Mouse (Mus musculus) hindbrain, embryonic 10.5 days (tissue): ENCODE results near the gene Praf2. TPM values are rescaled to one million over a fixed set of nuclear protein-coding genes. Genes with fewer than 3 reads are reported as not detected.

Experiments
- DNase-seq: peaks from one replicate; pipeline ENCODE4 v3.0.0-alpha.2; 2017; ENCODE audit warnings: low spot score
- H3K27ac ChIP-seq: fragments of 300-500 bp; sonication (generic); 2 replicates; pipeline ENCODE4 v1.5.1; 2016; ENCODE audit warnings: mild to moderate bottlenecking, moderate library complexity
- H3K27me3 ChIP-seq: fragments of 300-500 bp; sonication (generic); 2 replicates; pipeline ENCODE4 v1.6.1; 2016; ENCODE audit warnings: mild to moderate bottlenecking; ENCODE audit not compliant: poor library complexity, insufficient read depth, severe bottlenecking
- H3K36me3 ChIP-seq: fragments of 300-500 bp; sonication (generic); 2 replicates; pipeline ENCODE4 v1.6.1; 2016; ENCODE audit warnings: mild to moderate bottlenecking, moderate library complexity
- H3K4me1 ChIP-seq: fragments of 300-500 bp; sonication (generic); replicated peaks from 2 replicates; pipeline ENCODE4 v1.6.1; 2016; ENCODE audit warnings: mild to moderate bottlenecking
- H3K4me3 ChIP-seq: fragments of 300-500 bp; sonication (generic); 2 replicates; pipeline ENCODE4 v1.5.1; 2016; ENCODE audit warnings: mild to moderate bottlenecking, moderate library complexity
- H3K9me3 ChIP-seq: fragments of 300-500 bp; sonication (generic); 2 replicates; pipeline ENCODE4 v1.6.1; 2016; ENCODE audit warnings: mild to moderate bottlenecking, moderate library complexity
- WGBS: fragments of 180-500 bp; shearing (Covaris S2); methylation state at CpG from one replicate; pipeline ENCODE4 v1.1.7; 2016; 5-methylcytosine and 5-hydroxymethylcytosine counted together
- polyA plus RNA-seq: library from polyadenylated mRNA; unstranded; fragments of >200 nt; fragmentation: Nextera tagmentation; extraction: Ambion mirVana; gene quantifications from 2 replicates; pipeline ENCODE4 v1.2.1, GENCODE M21; 2016

Praf2 gene
- polyA plus RNA-seq, 1 experiment from 2014 or later: 101 TPM

GRCm38 (mm10) chrX:7772766-7773165, 44.5 kb downstream of the Praf2 start:
- 60% methylated on average over 2 of the region's 2 CpGs for WGBS
- Histone ChIP-seq H3K27me3 (no peaks in the 10 kb centered on the region), H3K36me3 (peaks cover 65% of the 10 kb centered on the region), H3K4me3 (no peak overlapping the region), H3K9me3 (no peaks in the 10 kb centered on the region), H3K27ac (no peak overlapping the region), H3K4me1 (no peaks in the 10 kb centered on the region)
- peak; percentile 8 for DNase-seq

DNA sequence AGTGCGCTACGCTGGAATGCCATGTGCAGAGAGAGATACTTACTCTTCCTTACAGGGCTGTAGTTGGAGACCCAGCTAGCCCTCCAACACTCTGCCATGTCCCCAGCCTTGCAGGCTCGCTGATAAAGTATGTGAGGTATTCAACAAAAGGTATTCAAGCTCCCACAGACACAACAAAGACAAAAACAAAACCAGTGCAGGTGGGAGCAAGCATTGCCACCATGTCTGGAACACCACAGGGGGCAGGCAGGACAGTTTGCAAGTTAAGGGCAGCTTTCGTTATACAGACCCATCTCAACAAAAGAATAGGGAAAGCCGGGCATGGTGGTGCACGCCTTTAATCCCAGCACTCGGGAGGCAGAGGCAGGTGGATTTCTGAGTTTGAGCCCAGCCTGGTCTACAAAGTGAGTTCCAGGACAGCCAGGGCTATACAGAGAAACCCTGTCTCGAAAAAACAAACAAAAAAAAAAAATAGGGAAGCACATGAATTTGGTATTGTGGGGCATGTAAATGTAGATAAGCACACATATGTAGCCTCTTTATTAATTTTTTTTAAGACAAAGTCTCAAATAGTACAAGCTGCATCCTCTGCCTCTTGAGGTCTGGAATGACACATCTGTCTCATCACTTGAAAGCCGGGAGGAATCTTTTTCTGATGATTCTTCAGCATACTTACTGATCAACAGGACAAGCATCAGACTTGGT, 47.4 kb downstream of the Praf2 start:
- peaks cover 37% of the 10 kb centered on the region for H3K36me3 ChIP-seq
- no peaks in the 10 kb centered on the region for H3K4me1 ChIP-seq
- no peak overlapping the region for H3K4me3 ChIP-seq
- WGBS: 82% methylated on average over 9 of the region's 9 CpGs
- H3K27ac ChIP-seq: no peak overlapping the region
- H3K27me3 ChIP-seq: no peaks in the 10 kb centered on the region
- H3K9me3 ChIP-seq: no peaks in the 10 kb centered on the region
- no peak for DNase-seq

DNA sequence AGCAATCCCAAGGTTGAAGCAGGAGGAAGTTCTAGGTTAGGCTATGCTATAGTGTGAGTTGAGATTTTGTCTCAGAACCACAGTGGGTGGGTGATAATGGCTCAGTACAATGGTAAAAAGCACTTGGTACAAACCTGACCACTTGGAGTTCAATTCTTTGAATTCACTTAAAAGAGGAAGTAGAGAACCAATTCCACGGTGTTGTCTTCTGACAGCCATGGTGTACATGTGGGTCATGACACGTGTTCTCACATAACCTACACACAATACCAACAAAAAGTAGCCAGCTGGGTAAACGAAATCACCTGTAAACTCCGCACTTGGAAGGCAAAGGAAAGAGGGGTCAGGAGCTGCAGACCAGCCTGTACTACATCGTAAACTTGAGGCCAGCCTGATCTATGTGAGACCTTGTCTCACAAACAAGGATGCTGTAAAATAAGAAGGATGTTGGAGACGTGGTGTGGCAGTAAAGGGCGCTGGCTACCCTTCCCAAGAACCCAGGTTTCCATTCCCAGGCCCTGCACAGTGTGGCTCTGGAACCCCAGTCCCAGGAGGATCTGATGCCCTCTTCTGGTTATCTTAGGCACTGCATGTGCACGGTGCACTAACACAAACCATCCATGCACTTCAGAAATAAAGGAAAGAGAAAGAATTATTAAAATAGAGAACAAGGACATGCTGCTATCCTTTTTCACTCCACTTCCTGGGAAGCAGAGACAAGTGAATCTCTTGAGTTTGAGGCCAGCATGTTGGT, 48.3 kb downstream of the Praf2 start:
- Histone ChIP-seq H3K27ac (no peak overlapping the region), H3K36me3 (peaks cover 30% of the 10 kb centered on the region), H3K4me3 (no peak overlapping the region), H3K27me3 (no peaks in the 10 kb centered on the region), H3K4me1 (no peaks in the 10 kb centered on the region), H3K9me3 (no peaks in the 10 kb centered on the region)
- peak; percentile 57 for DNase-seq
- 46% methylated on average over 8 of the region's 8 CpGs for WGBS

GRCm38 (mm10) chrX:7778450-7779244, 50.4 kb downstream of the Praf2 start:
- Histone ChIP-seq H3K27me3 (no peaks in the 10 kb centered on the region), H3K4me1 (no peaks in the 10 kb centered on the region), H3K4me3 (no peak overlapping the region), H3K9me3 (no peaks in the 10 kb centered on the region), H3K27ac (no peak overlapping the region), H3K36me3 (peaks cover 10% of the 10 kb centered on the region)
- 81% methylated on average over 7 of the region's 7 CpGs for WGBS
- DNase-seq: no peak

GRCm38 (mm10) chrX:7779294-7779693, 51.1 kb downstream of the Praf2 start:
- Histone ChIP-seq H3K36me3 (0 out of 2 replicates have a peak, but pooled peaks cover 5% of the 10 kb centered on the region), H3K27ac (no peak overlapping the region), H3K27me3 (no peaks in the 10 kb centered on the region), H3K4me1 (no peaks in the 10 kb centered on the region), H3K4me3 (no peak overlapping the region), H3K9me3 (no peaks in the 10 kb centered on the region)
- DNase-seq: no peak
- WGBS: 26% methylated on average over 3 of the region's 3 CpGs

Other genes with a start within 250 kb of the Praf2 start
- 0.07 and 0.08 TPM in 2 replicates for gene Foxp3, start 154.8 kb upstream of the Praf2 start, polyA plus RNA-seq
- gene Ppp1r3f, start 154.2 kb upstream of the Praf2 start, polyA plus RNA-seq: 2.5 and 2.8 TPM in 2 replicates
- gene Ccdc22, start 122.9 kb upstream of the Praf2 start, polyA plus RNA-seq: 33.5 and 34.4 TPM in 2 replicates
- not detected in 2 replicates for gene Cacna1f, start 121.4 kb upstream of the Praf2 start, polyA plus RNA-seq
- gene Syp, start 90.0 kb upstream of the Praf2 start, polyA plus RNA-seq: 18.5 and 26.5 TPM in 2 replicates
- gene Prickle3, start 71.2 kb upstream of the Praf2 start, polyA plus RNA-seq: 4.4 and 4.5 TPM in 2 replicates
- 40.9 and 52.0 TPM in 2 replicates for gene Plp2, start 57.0 kb upstream of the Praf2 start, polyA plus RNA-seq
- not detected in 2 replicates for gene Magix, start 47.2 kb upstream of the Praf2 start, polyA plus RNA-seq
- gene Gpkow, start 31.3 kb upstream of the Praf2 start, polyA plus RNA-seq: 36.0 and 42.8 TPM in 2 replicates
- 19.5 and 23.7 TPM in 2 replicates for gene Wdr45, start 14.1 kb upstream of the Praf2 start, polyA plus RNA-seq
- not detected in 2 replicates for gene Gm45208, start 6.2 kb upstream of the Praf2 start, polyA plus RNA-seq
- 18.7 and 22.9 TPM in 2 replicates for gene Ccdc120, start 22.5 kb downstream of the Praf2 start, polyA plus RNA-seq
- 31.7 and 36.5 TPM in 2 replicates for gene Tfe3, start 34.1 kb downstream of the Praf2 start, polyA plus RNA-seq
- 45.3 and 47.8 TPM in 2 replicates for gene Gripap1, start 61.3 kb downstream of the Praf2 start, polyA plus RNA-seq
- gene Kcnd1, start 93.8 kb downstream of the Praf2 start, polyA plus RNA-seq: 1.4 and 2.2 TPM in 2 replicates
- 43.8 and 55.9 TPM in 2 replicates for gene Otud5, start 112.9 kb downstream of the Praf2 start, polyA plus RNA-seq
- gene Pim2, start 149.8 kb downstream of the Praf2 start, polyA plus RNA-seq: 8.8 and 10.2 TPM in 2 replicates
- gene Slc35a2, start 155.6 kb downstream of the Praf2 start, polyA plus RNA-seq: 26.6 and 32.5 TPM in 2 replicates
- 131 and 160 TPM in 2 replicates for gene Pqbp1, start 170.8 kb downstream of the Praf2 start, polyA plus RNA-seq
- 206 and 214 TPM in 2 replicates for gene Timm17b, start 170.9 kb downstream of the Praf2 start, polyA plus RNA-seq
- gene Gm10491, start 179.4 kb downstream of the Praf2 start, polyA plus RNA-seq: not detected in 2 replicates
- gene Gm10490, start 181.1 kb downstream of the Praf2 start, polyA plus RNA-seq: not detected in 2 replicates
- gene Pcsk1n, start 191.4 kb downstream of the Praf2 start, polyA plus RNA-seq: 7.8 and 39.8 TPM in 2 replicates
- gene Eras, start 200.2 kb downstream of the Praf2 start, polyA plus RNA-seq: not detected in 2 replicates
- gene Hdac6, start 219.4 kb downstream of the Praf2 start, polyA plus RNA-seq: 58.5 and 61.5 TPM in 2 replicates
- gene Gata1, start 249.6 kb downstream of the Praf2 start, polyA plus RNA-seq: 5.3 and 7.4 TPM in 2 replicates